Comparison of ENCODE assay signal across 23 mouse cellular contexts in genomic region chr13:73439057-73439456, GRCm38 (mm10). TPM values are rescaled to one million over a fixed set of nuclear protein-coding genes. Genes with fewer than 3 reads are reported as not detected.
DNase-seq lines count a peak whose midpoint lies in the region; ATAC-seq and TF ChIP-seq lines count a peak whose summit lies in the region.
"Had no signal": no experiment of that assay in that cellular context is flagged by ENCODE, and none has a peak within 500 bp of the region (broad histone marks: within the 10 kb centered on the region; RNA-seq: fewer than 3 reads in every experiment).

No protein-coding gene starts in this region.

- peak overlapping the region; percentile 29; the same call in 1 of the 2 replicates for H3K9ac ChIP-seq in liver, embryonic 13.5 days
- H3K9ac ChIP-seq in liver, postnatal 0 days (replicated peaks) = no peak overlapping the region
- H3K9ac ChIP-seq in neural tube, embryonic 13.5 days = no peak overlapping the region
- H3K9ac ChIP-seq in hindbrain, embryonic 16.5 days (ENCODE audit: low read depth, low read length) = no peak overlapping the region
- H3K9ac ChIP-seq: embryonic facial prominence, embryonic 15.5 days had no signal

- 78% methylated on average over 9 of the region's 9 CpGs for WGBS in liver, embryonic 13.5 days (ENCODE audit: insufficient replicate concordance)
- 84% methylated on average over 9 of the region's 9 CpGs for WGBS in liver, postnatal 0 days (ENCODE audit: insufficient replicate concordance)
- 48% methylated on average over 9 of the region's 9 CpGs for WGBS in neural tube, embryonic 13.5 days
- WGBS in hindbrain, embryonic 16.5 days = 39% methylated on average over 9 of the region's 9 CpGs

- no peaks in the 10 kb centered on the region for H3K9me3 ChIP-seq in liver, embryonic 13.5 days (replicated peaks)
- no peaks in the 10 kb centered on the region for H3K9me3 ChIP-seq in liver, postnatal 0 days (ENCODE audit: low read length)
- no peaks in the 10 kb centered on the region for H3K9me3 ChIP-seq in neural tube, embryonic 13.5 days
- no peaks in the 10 kb centered on the region for H3K9me3 ChIP-seq in hindbrain, embryonic 16.5 days (ENCODE audit: control insufficient read depth, low read length)
- H3K9me3 ChIP-seq: embryonic facial prominence, embryonic 15.5 days; limb, embryonic 10.5 days had no signal

- TF ChIP-seq CTCF in liver, postnatal 0 days (IDR thresholded peaks at IDR 0.05; ENCODE audit: low read depth) = no peak

- peak; percentile 55 for DNase-seq in heart, adult 11 months
- no peak for DNase-seq in heart, adult 9 months (ENCODE audit: low spot score in 2 of 2)
- DNase-seq in liver, embryonic 13.5 days = no peak
- no peak for DNase-seq in liver, postnatal 0 days
- no peak for DNase-seq in neural tube, embryonic 10.5 days (ENCODE audit: extremely low spot score, low spot score)
- no peak for DNase-seq in gastrocnemius, postnatal 36 days
- DNase-seq: adrenal gland, postnatal 14 days; cerebellum, adult 11 months; cerebellum, adult 9-11 months; gastrocnemius, postnatal 10 days; heart, adult 2 months; kidney, adult 18-20 months; kidney, postnatal 4 days; lung, postnatal 4 days; right cerebral cortex, postnatal 14 days; thymus, adult 18-20 months; thymus, postnatal 36 days had no signal

- no peak for ATAC-seq in liver, embryonic 13.5 days (ENCODE audit: low read depth)
- ATAC-seq in liver, postnatal 0 days = no peak
- ATAC-seq in neural tube, embryonic 13.5 days (ENCODE audit: low read depth) = peak; percentile 36; the same call in 1 of the 2 replicates
- ATAC-seq in hindbrain, embryonic 16.5 days = peak; percentile 83
- ATAC-seq: forebrain, embryonic 14.5 days; inflammation-experienced regulatory T-cells, adult 6 months had no signal

- TF ChIP-seq EP300 in liver, postnatal 0 days (IDR thresholded peaks at IDR 0.05; ENCODE audit: low read depth) = no peak

- no peaks in the 10 kb centered on the region for H3K27me3 ChIP-seq in liver, embryonic 13.5 days
- no peaks in the 10 kb centered on the region for H3K27me3 ChIP-seq in liver, postnatal 0 days (ENCODE audit: insufficient read depth, low read length)
- no peaks in the 10 kb centered on the region for H3K27me3 ChIP-seq in neural tube, embryonic 13.5 days
- no peaks in the 10 kb centered on the region for H3K27me3 ChIP-seq in hindbrain, embryonic 16.5 days (replicated peaks; ENCODE audit: control insufficient read depth, insufficient read depth, low read length)
- H3K27me3 ChIP-seq: embryonic facial prominence, embryonic 15.5 days had no signal

- peaks cover 78% of the 10 kb centered on the region for H3K4me1 ChIP-seq in liver, embryonic 13.5 days (replicated peaks)
- peaks cover 36% of the 10 kb centered on the region for H3K4me1 ChIP-seq in liver, postnatal 0 days (ENCODE audit: insufficient read depth)
- H3K4me1 ChIP-seq in neural tube, embryonic 13.5 days (replicated peaks) = no peaks in the 10 kb centered on the region; the same call in 1 of the 2 replicates
- H3K4me1 ChIP-seq in hindbrain, embryonic 16.5 days (ENCODE audit: control insufficient read depth, insufficient read depth, low read depth, low read length) = no peaks in the 10 kb centered on the region
- H3K4me1 ChIP-seq: embryonic facial prominence, embryonic 15.5 days; limb, embryonic 10.5 days had no signal

- intact Hi-C loops in gastrocnemius, postnatal 36 days (cut with DNase I) = loop anchor here (10.0 kb wide), 1 partner anchor 186 kb away; the partner anchor contains the start of gene Tert

- peak overlapping the region; percentile 63 for H3K27ac ChIP-seq in liver, embryonic 13.5 days
- no peak overlapping the region for H3K27ac ChIP-seq in liver, postnatal 0 days (ENCODE audit: low read depth)
- no peak overlapping the region for H3K27ac ChIP-seq in neural tube, embryonic 13.5 days (replicated peaks)
- H3K27ac ChIP-seq in hindbrain, embryonic 16.5 days (ENCODE audit: low read depth, low read length) = peak overlapping the region; percentile 26; the same call in 1 of the 2 replicates
- H3K27ac ChIP-seq: embryonic facial prominence, embryonic 15.5 days; heart, adult 2 months; limb, embryonic 10.5 days had no signal

- H3K36me3 ChIP-seq in liver, embryonic 13.5 days = no peaks in the 10 kb centered on the region
- H3K36me3 ChIP-seq in liver, postnatal 0 days (replicated peaks; ENCODE audit: insufficient read depth, low read length) = no peaks in the 10 kb centered on the region
- no peaks in the 10 kb centered on the region for H3K36me3 ChIP-seq in neural tube, embryonic 13.5 days
- H3K36me3 ChIP-seq in hindbrain, embryonic 16.5 days (ENCODE audit: control insufficient read depth, insufficient read depth, low read length) = no peaks in the 10 kb centered on the region
- H3K36me3 ChIP-seq: embryonic facial prominence, embryonic 15.5 days; limb, embryonic 10.5 days had no signal

- H3K4me3 ChIP-seq in liver, embryonic 13.5 days (replicated peaks) = no peak overlapping the region
- no peak overlapping the region for H3K4me3 ChIP-seq in liver, postnatal 0 days (ENCODE audit: low read depth, low read length)
- H3K4me3 ChIP-seq in neural tube, embryonic 13.5 days = no peak overlapping the region
- no peak overlapping the region for H3K4me3 ChIP-seq in hindbrain, embryonic 16.5 days (ENCODE audit: low read length)
- H3K4me3 ChIP-seq: embryonic facial prominence, embryonic 15.5 days; heart, adult 2 months; limb, embryonic 10.5 days had no signal

- H3K4me2 ChIP-seq in liver, embryonic 13.5 days = no peak overlapping the region
- no peak overlapping the region for H3K4me2 ChIP-seq in liver, postnatal 0 days (ENCODE audit: low read depth, low read length)
- H3K4me2 ChIP-seq in neural tube, embryonic 13.5 days = no peak overlapping the region
- H3K4me2 ChIP-seq in hindbrain, embryonic 16.5 days (ENCODE audit: low read length) = no peak overlapping the region
- H3K4me2 ChIP-seq: embryonic facial prominence, embryonic 15.5 days had no signal

RNA-seq across cellular contexts. Expression of gene Lpcat1, which starts 27.9 kb away (rescaled TPM):
- 77.9 and 83.7 TPM in 2 replicates for polyA plus RNA-seq in liver, embryonic 13.5 days (2015; fragmentation: Nextera tagmentation; extraction: Ambion mirVana)
- 31.0 and 32.4 TPM in 2 replicates for polyA plus RNA-seq in liver, postnatal 0 days (2015; fragmentation: Nextera tagmentation; extraction: Ambion mirVana)
- 51.7 and 55.0 TPM in 2 replicates for polyA plus RNA-seq in neural tube, embryonic 13.5 days (2015; fragmentation: Nextera tagmentation; extraction: Ambion mirVana)
- polyA plus RNA-seq in hindbrain, embryonic 16.5 days (2015; fragmentation: Nextera tagmentation; extraction: Ambion mirVana) = 71.6 and 72.9 TPM in 2 replicates
- 1 to 10 TPM; 2.7 TPM for total RNA-seq in gastrocnemius, postnatal 36 days (2021)

Comparison
In these comparisons a context has a peak if more than half of its experiments do, and no peak if none do; other contexts are left out.
1. H3K27ac ChIP-seq: peak in liver, embryonic 13.5 days (single experiment) and hindbrain, embryonic 16.5 days (single experiment); none in liver, postnatal 0 days (single experiment) and neural tube, embryonic 13.5 days (single experiment).
2. ATAC-seq: peak in neural tube, embryonic 13.5 days (single experiment) and hindbrain, embryonic 16.5 days (single experiment); none in liver, embryonic 13.5 days (single experiment) and liver, postnatal 0 days (single experiment).